Mouse (Mus musculus) CH12.LX (cell line): Measurements from ENCODE around the gene Fam84b. TPM values are rescaled to one million over a fixed set of nuclear protein-coding genes. Genes with fewer than 3 reads are reported as not detected.

Experiments used
- DNase-seq: peaks from one replicate; pipeline ENCODE4 v3.0.0-alpha.2; 2013; ENCODE audit errors: extremely low read depth
- H3K27ac ChIP-seq: 2 replicates; pipeline ENCODE4 v1.5.1; 2012; ENCODE audit warnings: low read depth, mild to moderate bottlenecking, control low read depth, moderate library complexity; ENCODE audit not compliant: insufficient read depth
- H3K27me3 ChIP-seq: replicated peaks from 2 replicates; pipeline ENCODE3; 2012; ENCODE audit warnings: inconsistent platforms
- H3K36me3 ChIP-seq, 2 experiments: replicated peaks in 1 of 2; 2 replicates each; pipeline versions ENCODE3 to v1.6.1; 2012; ENCODE audit warnings: inconsistent platforms in 1 of 2, low read length in 1 of 2, mild to moderate bottlenecking in 1 of 2, mixed read lengths in 1 of 2, moderate library complexity in 1 of 2; ENCODE audit not compliant: control insufficient read depth in 1 of 2, insufficient read depth in 1 of 2
- H3K4me1 ChIP-seq, 2 experiments: 2 replicates each; pipeline ENCODE4 v1.6.1; 2012; ENCODE audit warnings: inconsistent platforms in 1 of 2, moderate library complexity in 1 of 2; ENCODE audit not compliant: insufficient read depth in 2 of 2, control insufficient read depth in 1 of 2
- H3K4me2 ChIP-seq: 2 replicates; pipeline ENCODE4 v1.6.1; 2012; ENCODE audit warnings: low read depth, mild to moderate bottlenecking, control low read depth; ENCODE audit not compliant: poor library complexity, insufficient read depth, severe bottlenecking
- H3K4me3 ChIP-seq, 3 experiments: fragments of 150-350 bp in 1 of 3; sonication (generic) in 1 of 3; replicated peaks in 1 of 3; 2 replicates each; pipeline versions ENCODE3 to v1.5.1; 2011 to 2012; ENCODE audit warnings: low read depth in 2 of 3, low read length in 2 of 3, mild to moderate bottlenecking in 2 of 3, moderate library complexity in 2 of 3, control low read depth in 1 of 3, improper control_type of control experiment in 1 of 3, inconsistent platforms in 1 of 3, mixed read lengths in 1 of 3; ENCODE audit not compliant: poor library complexity in 1 of 3
- H3K79me2 ChIP-seq: replicated peaks from 2 replicates; pipeline ENCODE4 v1.6.1; 2012; ENCODE audit warnings: mild to moderate bottlenecking, moderate library complexity; ENCODE audit not compliant: control insufficient read depth, poor library complexity, insufficient read depth, severe bottlenecking; ENCODE audit errors: extremely low read depth
- H3K9ac ChIP-seq: 2 replicates; pipeline ENCODE4 v1.6.1; 2012; ENCODE audit warnings: low read depth, mild to moderate bottlenecking, control low read depth, moderate library complexity; ENCODE audit not compliant: insufficient read depth
- H3K9me3 ChIP-seq: replicated peaks from 2 replicates; pipeline ENCODE3; 2012; ENCODE audit warnings: low read length, inconsistent platforms, mixed read lengths
- BHLHE40 ChIP-seq: IDR thresholded peaks from 2 replicates; pipeline ENCODE4 v1.6.1; 2011; ENCODE audit warnings: mild to moderate bottlenecking, low read depth, low read length, improper control_type of control experiment
- CHD1 ChIP-seq: IDR thresholded peaks from 2 replicates; pipeline ENCODE4 v1.6.1; 2012; ENCODE audit warnings: low read depth, low read length, improper control_type of control experiment, inconsistent platforms
- CHD2 ChIP-seq: IDR thresholded peaks from 2 replicates; pipeline ENCODE4 v1.6.1; 2011; ENCODE audit warnings: low read length, improper control_type of control experiment
- CTCF ChIP-seq, 2 experiments: IDR thresholded peaks in 1 of 2; conservative IDR thresholded peaks in 1 of 2; 2 replicates each; pipeline ENCODE4 v1.5.1; 2011 to 2012; ENCODE audit warnings: low read depth in 2 of 2, low read length in 2 of 2, improper control_type of control experiment in 1 of 2, inconsistent platforms in 1 of 2, mild to moderate bottlenecking in 1 of 2, moderate library complexity in 1 of 2
- ELF1 ChIP-seq: IDR thresholded peaks from 2 replicates; pipeline ENCODE4 v1.6.1; 2014; ENCODE audit warnings: low read depth, mild to moderate bottlenecking, inconsistent platforms, low read length, improper control_type of control experiment
- EP300 ChIP-seq: IDR thresholded peaks from 2 replicates; pipeline ENCODE4 v1.6.1; 2011; ENCODE audit warnings: low read length, improper control_type of control experiment
- ETS1 ChIP-seq: conservative IDR thresholded peaks from 2 replicates; pipeline ENCODE4 v1.6.1; 2012; ENCODE audit warnings: low read depth, mild to moderate bottlenecking, inconsistent platforms, low read length, improper control_type of control experiment, moderate library complexity
- HCFC1 ChIP-seq: IDR thresholded peaks from 2 replicates; pipeline ENCODE4 v1.6.1; 2012; ENCODE audit warnings: low read depth, mild to moderate bottlenecking, inconsistent platforms, low read length, improper control_type of control experiment
- IRF4 ChIP-seq: IDR thresholded peaks from 2 replicates; pipeline ENCODE4 v1.6.1; 2014; ENCODE audit warnings: low read depth, mild to moderate bottlenecking, inconsistent platforms, low read length, improper control_type of control experiment
- JUN ChIP-seq: IDR thresholded peaks from 2 replicates; pipeline ENCODE4 v1.6.1; 2011; ENCODE audit warnings: low read depth, mild to moderate bottlenecking, low read length, improper control_type of control experiment, moderate library complexity; ENCODE audit not compliant: insufficient read depth
- MAFK ChIP-seq: IDR thresholded peaks from 2 replicates; pipeline ENCODE4 v1.6.1; 2011; ENCODE audit warnings: low read length, improper control_type of control experiment; ENCODE audit not compliant: insufficient replicate concordance
- MAX ChIP-seq: IDR thresholded peaks from 2 replicates; pipeline ENCODE4 v1.6.1; 2011; ENCODE audit warnings: low read length, improper control_type of control experiment
- MYC ChIP-seq: IDR thresholded peaks from 2 replicates; pipeline ENCODE4 v1.6.1; 2011; ENCODE audit warnings: low read depth, mild to moderate bottlenecking, improper control_type of control experiment, low read length
- NELFE ChIP-seq: IDR thresholded peaks from 2 replicates; pipeline ENCODE4 v1.6.1; 2011; ENCODE audit warnings: low read depth, low read length, improper control_type of control experiment
- POLR2A ChIP-seq: IDR thresholded peaks from 2 replicates; pipeline ENCODE4 v1.6.1; 2011; ENCODE audit warnings: low read depth, mild to moderate bottlenecking, improper control_type of control experiment, low read length
- POLR2AphosphoS2 ChIP-seq: IDR thresholded peaks from 2 replicates; pipeline ENCODE4 v1.6.1; 2011; ENCODE audit warnings: low read depth, low read length, improper control_type of control experiment
- RAD21 ChIP-seq: IDR thresholded peaks from 2 replicates; pipeline ENCODE4 v1.6.1; 2011; ENCODE audit warnings: low read depth, mild to moderate bottlenecking, low read length, improper control_type of control experiment, moderate library complexity
- RCOR1 ChIP-seq: conservative IDR thresholded peaks from 2 replicates; pipeline ENCODE4 v1.6.1; 2012; ENCODE audit warnings: low read depth, mild to moderate bottlenecking, inconsistent platforms, low read length, improper control_type of control experiment
- SMC3 ChIP-seq: IDR thresholded peaks from 2 replicates; pipeline ENCODE4 v1.6.1; 2011; ENCODE audit warnings: low read depth, low read length, improper control_type of control experiment
- TBP ChIP-seq: conservative IDR thresholded peaks from 2 replicates; pipeline ENCODE4 v1.6.1; 2011; ENCODE audit warnings: low read depth, low read length, improper control_type of control experiment
- TCF12 ChIP-seq: IDR thresholded peaks from 2 replicates; pipeline ENCODE4 v1.6.1; 2014; ENCODE audit warnings: low read depth, mild to moderate bottlenecking, inconsistent platforms, low read length, improper control_type of control experiment
- UBTF ChIP-seq: IDR thresholded peaks from 2 replicates; pipeline ENCODE4 v1.6.1; 2012; ENCODE audit warnings: low read depth, mild to moderate bottlenecking, inconsistent platforms, low read length, improper control_type of control experiment, moderate library complexity
- USF1 ChIP-seq: IDR thresholded peaks from 2 replicates; pipeline ENCODE4 v1.6.1; 2014; ENCODE audit warnings: low read depth, mild to moderate bottlenecking, inconsistent platforms, low read length, improper control_type of control experiment
- ZMIZ1 ChIP-seq: IDR thresholded peaks from 2 replicates; pipeline ENCODE4 v1.6.1; 2012; ENCODE audit warnings: low read depth, mild to moderate bottlenecking, inconsistent platforms, low read length, improper control_type of control experiment
- ZNF384 ChIP-seq: IDR thresholded peaks from 2 replicates; pipeline ENCODE4 v1.6.1; 2012; ENCODE audit warnings: low read depth, low read length, improper control_type of control experiment, inconsistent platforms
- dilution Hi-C: fragments of 300-500 bp; cut with MboI; formaldehyde crosslinking; loops from 2 replicates; pipeline ENCODE4 v1.14.3; 2020; ENCODE audit warnings: low sequenced_read_pairs; ENCODE audit not compliant: extremely low pct_unique_long_range_greater_than_20kb, extremely low pct_ligation_motif_present
- in situ Hi-C: fragments of 300-500 bp; cut with MboI; formaldehyde crosslinking; loops from 3 replicates; pipeline ENCODE4 v1.14.3; 2019; ENCODE audit warnings: low sequenced_read_pairs, low pct_ligation_motif_present, low pct_unique_long_range_greater_than_20kb, mixed read lengths
- polyA plus RNA-seq: library from polyadenylated mRNA; unstranded; fragments of >175 nt; gene quantifications from 2 replicates; pipeline ENCODE4 v1.2.1, GENCODE M21; 2012; ENCODE audit warnings: low read depth; ENCODE audit not compliant: insufficient read length
- total RNA-seq, 2 experiments: library from RNA; depleted of rRNA; stranded (reverse); fragments of 300-350 nt in 1 of 2; fragments of >200 nt in 1 of 2; gene quantifications; 2 replicates each; pipeline ENCODE4 v1.2.3; 2012 to 2014

The Fam84b gene
- total and polyA plus RNA-seq, 3 experiments: 0.51 to 3.0 (median 0.76) TPM

DNA sequence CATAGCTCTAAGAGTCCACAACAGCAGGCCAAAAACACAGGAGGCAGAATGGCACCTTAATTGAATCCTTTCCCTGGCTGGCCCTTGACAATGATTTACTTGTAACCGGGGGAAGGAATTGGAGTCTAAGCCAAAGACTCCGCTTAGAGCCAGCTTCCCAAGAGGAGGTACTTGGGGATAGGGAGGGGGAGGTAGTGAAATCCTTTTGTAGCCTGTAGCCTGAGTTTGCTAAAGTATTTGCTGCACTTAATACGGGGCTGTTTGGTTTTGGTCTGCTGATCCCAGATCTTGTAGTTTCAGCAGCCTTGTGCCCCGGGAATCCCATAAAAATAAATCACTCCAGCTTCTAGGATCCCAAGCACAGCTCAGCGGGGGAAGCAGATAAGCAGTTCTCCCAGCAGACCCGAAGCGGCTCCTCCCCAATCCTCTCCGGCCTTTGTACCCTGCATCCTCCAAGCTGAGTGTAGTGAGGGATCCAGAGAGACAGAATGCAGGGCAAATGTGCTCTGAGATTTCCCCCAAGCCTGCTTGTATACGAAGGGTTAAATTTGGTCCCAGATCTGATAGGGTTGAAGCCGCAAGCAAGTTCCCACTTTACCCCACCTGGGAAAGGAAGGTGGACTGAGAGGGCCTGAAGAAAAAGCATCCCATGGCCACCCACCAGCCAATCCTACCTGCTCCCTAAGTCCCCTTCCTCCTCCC lies 31.3 kb downstream of the Fam84b start:
- Histone ChIP-seq H3K36me3 (peaks cover 0 to 9% of the 10 kb centered on the region in 2 experiments), H3K27me3 (no peaks in the 10 kb centered on the region), H3K4me1 (peaks cover 0 to 18% of the 10 kb centered on the region in 2 experiments; a peak in 2 of 4 replicates), H3K4me2 (peak overlapping the region; percentile 5; the same call in 1 of the 2 replicates), H3K9me3 (peaks cover 16% of the 10 kb centered on the region), H3K4me3 (peak overlapping the region in 1 of 3 experiments; percentile 74), H3K27ac (no peak overlapping the region), H3K79me2 (no peaks in the 10 kb centered on the region), H3K9ac (no peak overlapping the region)
- in situ Hi-C loops: no loop called here
- dilution Hi-C loops: no loop called here
- DNase-seq: no peak
- no peak for TF ChIP-seq NELFE
- no peak for TF ChIP-seq SMC3
- TF ChIP-seq JUN: no peak
- no peak for TF ChIP-seq ETS1
- TF ChIP-seq IRF4: no peak
- no peak for TF ChIP-seq TCF12
- TF ChIP-seq RAD21: no peak
- no peak for TF ChIP-seq RCOR1
- TF ChIP-seq HCFC1: no peak
- no peak for TF ChIP-seq UBTF
- TF ChIP-seq ZNF384: no peak
- no peak for TF ChIP-seq MAX
- no peak for TF ChIP-seq BHLHE40
- no peak for TF ChIP-seq CHD2

DNA sequence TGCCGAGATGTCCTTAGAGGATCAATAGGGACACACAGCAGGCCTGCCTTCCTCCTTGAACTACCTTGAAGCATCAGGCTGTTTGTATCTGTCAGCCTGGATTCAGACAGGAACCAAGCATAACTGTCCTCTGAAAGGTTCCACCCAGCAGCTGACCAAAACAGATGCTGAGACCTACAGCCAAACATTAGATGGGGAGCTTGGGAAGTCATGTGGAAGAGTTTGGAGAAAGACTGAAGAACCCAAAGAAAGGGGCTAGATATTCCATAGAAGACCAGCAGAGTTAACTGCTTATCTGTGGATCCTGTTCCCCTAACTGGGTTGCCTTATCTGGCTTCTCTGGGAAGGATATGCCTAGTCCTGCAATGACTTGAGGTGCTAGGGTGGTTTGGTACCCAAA lies 35.1 kb downstream of the Fam84b start:
- no peaks in the 10 kb centered on the region for H3K27me3 ChIP-seq
- H3K9ac ChIP-seq: no peak overlapping the region
- H3K27ac ChIP-seq: no peak overlapping the region
- TF ChIP-seq POLR2A (no peak), EP300 (no peak), IRF4 (no peak), CHD1 (no peak), MAFK (no peak), ELF1 (no peak), CTCF (conservative IDR thresholded peaks at IDR 0.05 in 1 of 2, IDR thresholded peaks at IDR 0.05 in 1 of 2; ENCODE audit: low read depth in 2 of 2, low read length in 2 of 2) (no peak), USF1 (no peak), ZMIZ1 (no peak), SMC3 (no peak), MAX (no peak), BHLHE40 (no peak), MYC (no peak), POLR2AphosphoS2 (no peak), UBTF (no peak), TBP (no peak)
- TF ChIP-seq, all 38 proteins: peak for 0
- in situ Hi-C loops: no loop called here
- H3K4me3 ChIP-seq: no peak overlapping the region
- no peaks in the 10 kb centered on the region for H3K79me2 ChIP-seq
- dilution Hi-C loops: no loop called here
- no peak for DNase-seq
- peaks cover 0 to 9% of the 10 kb centered on the region in 2 experiments for H3K36me3 ChIP-seq
- H3K9me3 ChIP-seq: peaks cover 10% of the 10 kb centered on the region
- H3K4me1 ChIP-seq: no peaks in the 10 kb centered on the region
- no peak overlapping the region for H3K4me2 ChIP-seq
